Mouse (Mus musculus) lung, postnatal 4 days (tissue): ENCODE measurements at regions not wholly inside any gene's neighbourhood (a gene's known extent, or its start where the extent isn't known, plus 50 kb on each side); places are given as distances from the start of the nearest gene placed in this dataset.

Experiments used
- DNase-seq, 2 experiments: peaks; one replicate each; pipeline ENCODE4 v3.0.0; 2021

DNA sequence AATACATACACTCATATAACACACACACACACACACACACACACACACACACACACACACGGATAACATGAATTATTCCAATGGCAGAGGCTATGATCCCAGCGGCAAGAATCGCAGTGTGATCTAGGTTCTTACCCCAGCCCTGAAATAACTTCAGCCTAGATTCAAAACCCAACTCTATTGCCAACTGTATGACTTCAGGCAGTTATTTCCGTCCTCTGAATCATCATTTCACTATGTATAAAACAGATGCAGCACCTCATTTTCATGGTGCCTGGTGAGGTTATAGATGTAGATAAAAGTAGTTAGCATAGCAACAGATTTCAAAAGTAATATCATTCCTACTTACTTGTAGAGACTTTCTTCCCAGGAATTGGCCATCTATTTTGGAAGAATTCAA is 61.0 kb upstream of the Tnfsf11 start:
- no peak for DNase-seq

DNA sequence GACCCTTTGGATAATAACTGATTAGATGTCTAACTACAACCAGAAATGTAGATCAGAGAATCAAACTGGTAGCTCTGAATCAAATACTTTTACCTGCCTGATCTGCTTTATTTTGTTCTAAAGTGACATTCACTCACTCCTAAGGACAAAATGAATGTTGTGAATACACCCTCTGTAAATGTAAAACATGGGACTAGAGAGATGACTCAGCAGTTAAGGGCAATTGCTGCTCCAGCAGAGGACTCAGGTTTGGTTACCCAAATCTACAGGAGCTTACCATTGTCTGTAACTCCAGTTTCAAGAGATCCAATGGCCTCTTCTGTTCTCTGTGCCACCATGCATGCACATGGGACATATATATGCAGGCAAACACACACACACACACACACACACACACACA is 57.0 kb upstream of the Tnfsf11 start:
- DNase-seq: no peak

DNA sequence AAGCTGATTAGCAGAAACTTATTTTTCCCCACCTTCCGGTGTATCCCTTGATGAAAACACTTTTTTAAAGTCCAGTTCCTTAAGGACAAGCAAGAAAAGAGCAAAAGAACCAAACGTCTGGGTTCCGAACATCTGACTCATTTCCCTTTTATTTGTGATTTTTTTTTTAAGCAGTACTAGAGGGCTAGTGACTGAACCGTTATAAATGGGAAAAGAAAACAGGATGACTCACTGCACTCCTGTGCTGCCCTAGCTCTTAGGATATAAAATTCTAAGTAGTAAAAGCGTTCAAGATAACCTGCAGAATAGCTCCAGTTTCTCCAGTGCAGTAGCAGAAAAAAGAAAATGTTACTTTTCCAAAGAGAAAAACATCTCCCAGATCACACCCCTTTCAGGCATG is 55.3 kb upstream of the Tnfsf11 start:
- no peak for DNase-seq
